Mouse (Mus musculus) erythroid progenitor cell, adult 5-6 weeks (primary cell): ENCODE measurements around the gene Tbc1d10a. TPM values are rescaled to one million over a fixed set of nuclear protein-coding genes. Genes with fewer than 3 reads are reported as not detected.

Experiments
- ATAC-seq: replicated peaks from 2 replicates; pipeline ENCODE4 v1.8.0; 2016; ENCODE audit warnings: moderate number of reproducible peaks, mild to moderate bottlenecking, moderate TSS enrichment, inconsistent platforms; ENCODE audit not compliant: poor library complexity, low FRiP score, severe bottlenecking
- total RNA-seq, 2 experiments: library from RNA; stranded (forward) in 1 of 2; stranded (reverse) in 1 of 2; fragments of 150-400 nt in 1 of 2; fragments of 186-747, 209-891 nt in 1 of 2; gene quantifications; 2 replicates each; pipeline versions ENCODE4 v1.2.3 to v1.2.4; 2015 to 2017; ENCODE audit warnings: low replicate concordance in 2 of 2

The Tbc1d10a gene
- total RNA-seq, 2 experiments from 2014 or later: 2.5 to 4.2 TPM

DNA sequence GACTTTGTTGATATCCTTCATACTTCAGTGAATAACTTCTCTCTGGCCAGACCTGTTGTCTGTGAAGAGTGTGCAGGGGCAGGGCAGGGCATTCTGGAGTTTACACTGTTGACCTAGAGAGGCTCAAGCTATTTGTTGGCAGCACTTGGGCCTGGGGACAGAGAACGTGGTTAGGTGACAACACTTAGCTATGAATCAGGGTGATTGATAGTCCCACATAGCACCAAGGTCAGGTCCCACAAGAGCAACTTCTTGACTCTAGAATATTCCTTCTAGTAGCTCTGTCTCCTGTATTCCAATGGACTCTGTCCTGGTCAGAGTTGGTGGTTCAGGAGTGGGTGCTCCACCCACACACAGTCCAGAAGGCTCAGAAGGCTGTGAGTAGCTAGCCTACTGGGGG lies 24.2 kb downstream of the Tbc1d10a start:
- ATAC-seq: no peak

DNA sequence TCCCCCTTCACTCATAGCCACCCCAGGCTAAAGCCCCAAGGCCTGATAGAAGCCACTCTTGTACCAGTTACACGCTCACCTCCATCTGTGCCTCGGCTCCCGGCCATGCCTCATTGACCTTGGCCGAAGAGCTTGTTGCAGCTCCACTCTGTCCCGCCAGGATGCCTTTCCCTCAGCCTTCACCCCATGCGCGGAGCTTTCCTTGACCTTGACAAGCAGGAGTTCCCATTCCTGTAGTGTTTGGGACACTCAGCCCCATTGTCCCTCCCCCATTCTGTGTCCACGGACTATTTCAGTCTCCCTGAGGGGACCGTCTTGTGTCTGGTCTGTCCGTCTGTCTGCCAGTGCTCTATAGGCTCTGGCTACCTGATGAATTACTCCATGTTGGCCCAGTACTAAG lies 26.5 kb downstream of the Tbc1d10a start:
- no peak for ATAC-seq

DNA sequence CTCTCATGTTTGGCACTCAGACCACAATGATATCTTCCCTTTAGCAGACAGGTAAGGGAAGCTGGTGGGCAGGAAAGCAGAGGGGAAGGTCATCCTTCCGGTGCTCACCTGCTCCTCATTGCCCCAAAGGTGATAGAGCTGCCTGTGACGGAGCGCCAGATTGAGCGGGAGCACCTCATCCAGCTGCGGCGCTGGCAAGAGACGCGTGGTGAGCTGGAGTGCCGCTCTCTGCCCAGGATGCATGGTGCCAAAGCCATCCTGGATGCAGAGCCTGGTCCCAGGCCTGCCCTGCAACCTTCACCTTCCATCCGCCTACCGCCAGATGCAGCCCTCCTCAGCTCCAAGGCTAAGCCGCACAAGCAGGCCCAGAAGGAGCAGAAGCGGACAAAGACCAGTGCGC lies 28.0 kb downstream of the Tbc1d10a start:
- no peak for ATAC-seq

DNA sequence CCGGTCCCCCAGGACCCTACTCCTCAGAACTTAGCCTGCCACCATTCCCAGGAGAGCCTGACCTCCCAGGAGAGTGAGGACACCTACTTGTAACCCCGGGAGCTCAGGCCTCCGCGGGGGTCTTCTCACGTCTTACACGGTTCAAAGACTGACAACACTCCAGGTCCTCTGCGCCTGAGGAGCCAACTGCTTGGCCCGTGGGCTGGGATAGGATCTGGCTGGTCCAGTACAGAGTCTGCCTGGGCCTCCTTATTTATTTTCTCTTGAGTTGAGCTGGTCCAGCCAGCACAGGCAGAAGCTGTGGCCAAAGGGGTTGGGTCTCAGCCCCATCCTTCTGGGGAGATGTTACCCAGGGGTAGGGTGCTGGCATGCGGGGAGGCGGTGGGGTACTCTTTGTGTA lies 28.5 kb downstream of the Tbc1d10a start:
- ATAC-seq: no peak

DNA sequence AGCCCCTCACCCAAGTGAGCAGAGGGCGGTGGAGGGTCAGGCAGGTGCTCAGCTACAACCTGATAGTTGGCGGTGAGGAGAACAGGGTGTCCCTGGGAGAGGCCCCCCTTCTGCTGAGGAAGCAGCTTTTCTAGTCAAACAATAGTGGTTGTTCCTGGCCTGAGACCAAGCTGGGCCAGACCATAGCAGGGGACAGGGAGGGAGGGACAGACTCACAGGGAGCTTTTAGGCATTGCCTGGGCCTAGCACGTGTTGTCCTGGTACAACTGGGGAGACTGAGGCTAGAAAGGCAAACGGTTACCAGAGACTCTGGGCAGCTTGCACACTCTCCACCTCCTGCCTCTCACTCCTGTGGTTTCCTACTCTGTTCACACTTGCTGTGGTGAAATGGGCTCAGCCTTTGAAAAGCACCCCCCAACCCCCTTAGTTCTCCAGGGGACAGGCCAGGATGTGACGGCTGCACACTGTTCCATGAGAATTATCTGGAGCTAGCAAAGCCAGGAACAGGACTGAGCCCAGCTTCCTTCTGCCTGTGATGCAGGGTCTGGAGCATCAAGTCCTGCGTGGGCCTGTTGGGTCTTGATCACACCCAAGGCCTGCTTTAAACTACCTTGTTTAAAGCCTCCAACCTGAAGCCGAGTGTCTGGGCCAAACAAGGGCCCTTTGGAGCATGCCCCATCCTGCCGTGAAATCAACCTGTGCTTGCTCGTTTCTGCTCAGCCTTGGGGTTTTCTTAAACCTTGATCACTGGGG lies 29.8 kb downstream of the Tbc1d10a start:
- ATAC-seq: no peak

DNA sequence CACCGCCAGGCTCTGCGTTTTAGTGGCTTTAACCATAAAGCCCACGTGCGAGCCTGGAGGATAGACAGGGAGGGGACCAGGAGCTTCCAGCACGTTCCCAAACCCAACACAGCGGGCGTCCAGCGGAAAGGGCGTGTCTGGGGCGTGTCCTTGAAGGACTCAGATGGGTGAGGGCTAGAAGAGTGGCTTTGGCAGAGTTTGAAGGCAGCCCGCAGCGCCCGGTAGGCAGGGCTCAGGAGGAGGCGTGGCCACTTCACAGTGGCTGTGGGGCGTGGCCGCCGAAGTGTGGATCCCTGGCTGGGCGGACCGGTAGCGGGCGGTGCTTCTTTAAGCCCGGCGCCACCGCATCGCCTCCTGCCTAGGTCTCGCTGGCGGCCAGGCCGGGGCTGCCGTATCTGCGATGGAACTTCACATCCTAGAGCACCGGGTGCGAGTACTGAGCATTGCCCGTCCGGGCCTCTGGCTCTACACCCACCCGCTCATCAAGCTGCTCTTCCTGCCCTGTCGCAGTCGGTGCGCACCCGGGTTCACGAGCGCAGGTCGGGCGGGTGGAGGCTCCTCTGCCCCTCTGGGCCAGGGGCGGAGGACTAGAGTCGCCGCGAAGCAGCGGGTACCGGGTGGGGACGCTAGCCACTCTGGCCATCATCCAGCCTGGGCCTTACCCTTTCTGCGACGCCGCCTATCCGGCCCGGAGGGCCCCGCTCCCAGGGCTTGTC lies 31.5 kb downstream of the Tbc1d10a start, which contains the start of gene Castor1:
Gene Castor1 (plus strand): TSS at position 312 of the 716 bp plus-strand sequence.
- peak; percentile 93 for ATAC-seq

DNA sequence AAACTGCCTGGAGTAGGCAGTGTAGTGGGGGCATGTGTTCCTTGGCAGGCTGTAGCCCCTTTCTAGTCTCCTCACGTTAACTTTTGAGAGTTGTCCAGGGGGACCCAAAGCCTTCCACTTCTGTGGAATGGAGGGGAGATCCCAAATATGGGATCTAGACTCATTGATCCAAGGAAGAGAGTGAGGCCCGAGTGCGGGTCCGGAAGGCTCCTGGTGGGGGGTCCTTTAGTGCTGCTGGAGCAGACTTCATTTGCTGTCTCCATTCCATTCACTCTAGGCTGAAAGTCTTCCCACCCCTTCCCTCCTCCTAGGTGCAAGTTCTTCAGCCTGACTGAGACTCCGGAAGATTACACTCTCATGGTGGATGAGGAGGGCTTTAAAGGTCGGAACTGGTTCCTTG lies 32.0 kb downstream of the Tbc1d10a start:
- ATAC-seq: no peak

DNA sequence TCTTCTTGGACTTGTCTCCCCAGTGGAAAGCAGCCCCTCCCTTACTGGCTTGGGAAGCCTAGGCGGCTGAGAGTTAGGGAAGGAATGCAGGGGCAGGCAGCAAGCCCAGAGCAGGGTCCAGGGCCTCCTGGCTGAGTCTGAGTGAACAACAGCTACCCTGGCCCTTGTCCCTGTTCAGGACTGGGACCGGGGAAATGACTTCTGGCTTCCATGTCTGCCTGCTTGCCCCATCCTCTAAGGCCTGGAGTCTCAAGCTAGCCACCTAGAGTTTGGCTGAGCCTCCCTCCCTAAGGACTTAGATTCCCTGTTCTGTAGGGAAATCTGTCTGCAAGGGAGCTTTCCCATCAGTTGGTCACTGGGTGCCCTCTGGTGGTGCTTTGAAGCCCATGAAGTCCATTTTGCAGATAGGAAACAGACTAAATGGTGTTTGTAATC lies 32.7 kb downstream of the Tbc1d10a start:
- no peak for ATAC-seq

DNA sequence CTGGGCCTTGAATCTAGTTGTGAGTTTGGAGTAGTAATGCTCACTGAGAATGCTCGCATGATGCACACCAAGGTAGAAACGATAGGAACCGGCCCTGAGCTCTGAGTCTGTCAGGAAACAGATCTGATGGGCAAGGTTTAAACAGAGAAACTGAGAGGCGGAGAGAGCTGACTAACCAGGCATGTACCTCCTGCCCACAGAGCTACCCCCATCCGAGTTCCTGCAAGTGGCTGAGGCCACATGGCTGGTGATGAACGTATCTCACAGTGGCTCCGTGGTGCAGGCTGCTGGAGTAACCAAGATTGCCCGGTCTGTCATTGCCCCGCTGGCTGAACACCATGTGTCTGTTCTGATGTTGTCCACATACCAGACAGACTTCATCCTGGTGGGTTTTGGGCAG lies 33.3 kb downstream of the Tbc1d10a start:
- no peak for ATAC-seq

DNA sequence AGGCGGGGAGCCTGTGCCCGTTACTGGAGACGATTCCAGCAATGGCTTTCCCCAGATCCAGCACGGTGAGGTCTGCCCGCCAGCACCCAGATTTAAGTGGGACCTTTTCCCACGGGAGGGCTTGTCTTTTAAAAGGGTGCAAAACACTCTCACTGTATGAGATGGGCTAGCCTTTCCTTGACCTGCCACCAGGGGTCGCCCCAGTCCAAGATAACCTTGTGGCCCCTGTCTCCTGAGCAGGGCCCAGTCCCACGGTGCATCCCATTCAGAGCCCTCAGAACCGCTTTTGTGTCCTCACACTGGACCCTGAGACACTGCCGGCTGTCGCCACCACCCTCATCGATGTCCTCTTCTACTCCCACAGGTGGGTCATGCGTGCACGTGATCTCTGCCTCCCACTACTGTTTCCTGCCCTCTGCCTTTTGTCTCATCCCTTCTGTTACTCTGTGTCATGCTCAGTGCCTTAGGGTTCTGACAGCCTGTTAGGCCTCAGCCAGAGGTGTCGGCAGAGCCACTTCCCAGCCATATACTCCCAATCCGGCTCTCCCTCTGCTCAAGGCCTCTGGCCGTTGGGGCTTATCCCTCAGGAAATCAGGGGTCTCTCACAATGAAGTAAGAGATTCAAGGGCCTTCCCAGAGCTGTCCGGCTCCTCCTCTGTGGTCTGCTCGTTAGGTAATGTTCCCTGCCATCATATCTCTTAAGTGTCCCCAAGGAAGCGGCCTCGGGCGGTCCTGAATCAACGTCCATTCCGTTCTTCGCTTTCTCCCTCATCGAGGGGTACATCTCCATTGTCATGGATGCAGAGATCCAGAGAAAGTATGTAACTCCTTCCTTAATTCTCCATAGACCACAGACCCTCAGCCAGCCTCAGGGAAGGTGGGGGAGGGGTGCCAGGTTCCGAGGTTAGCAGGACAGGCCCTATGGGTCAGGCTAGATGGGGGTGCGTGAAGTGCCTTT lies 34.1 kb downstream of the Tbc1d10a start:
- ATAC-seq: peak; percentile 55

DNA sequence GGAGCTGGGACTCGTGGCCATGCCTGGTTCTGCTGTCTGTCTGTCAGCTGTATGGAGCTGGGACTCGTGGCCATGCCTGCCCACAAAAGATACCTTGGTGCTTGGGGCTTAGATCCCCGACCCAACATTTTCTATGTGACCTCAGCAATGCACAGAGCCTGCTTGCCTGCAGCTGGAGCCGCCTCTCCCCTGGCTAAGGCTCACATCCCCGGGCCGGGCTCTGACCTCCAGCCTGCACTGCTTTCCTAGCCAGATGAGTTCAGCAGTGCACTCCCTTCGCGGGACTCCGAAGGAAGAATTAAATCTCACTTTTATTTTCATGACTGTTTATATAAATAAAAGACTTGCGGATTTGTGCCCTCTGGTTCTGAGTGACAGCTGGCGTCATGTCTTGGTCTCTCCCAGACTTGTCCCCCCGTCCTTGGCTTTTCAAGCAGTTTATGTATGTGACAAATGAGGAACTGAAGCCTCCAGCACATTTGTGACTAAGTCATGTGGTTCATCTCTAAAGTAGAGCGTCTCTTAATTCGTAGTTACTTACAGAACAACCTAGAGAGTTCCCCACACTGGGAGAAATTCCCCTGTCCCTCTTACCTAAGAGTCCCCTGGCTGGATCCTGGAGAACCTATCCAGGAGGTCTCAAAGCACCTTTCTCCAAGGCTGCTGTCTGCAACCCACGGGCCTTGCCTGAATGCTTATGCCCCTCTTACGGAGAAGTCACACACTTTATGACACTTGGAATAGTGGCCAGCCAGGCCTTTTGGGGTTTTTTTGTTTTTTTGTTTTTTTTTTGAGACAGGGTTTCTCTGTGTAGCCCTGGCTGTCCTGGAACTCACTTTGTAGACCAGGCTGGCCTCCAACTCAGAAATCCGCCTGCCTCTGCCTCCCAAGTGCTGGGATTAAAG lies 35.7 kb downstream of the Tbc1d10a start:
- no peak for ATAC-seq

DNA sequence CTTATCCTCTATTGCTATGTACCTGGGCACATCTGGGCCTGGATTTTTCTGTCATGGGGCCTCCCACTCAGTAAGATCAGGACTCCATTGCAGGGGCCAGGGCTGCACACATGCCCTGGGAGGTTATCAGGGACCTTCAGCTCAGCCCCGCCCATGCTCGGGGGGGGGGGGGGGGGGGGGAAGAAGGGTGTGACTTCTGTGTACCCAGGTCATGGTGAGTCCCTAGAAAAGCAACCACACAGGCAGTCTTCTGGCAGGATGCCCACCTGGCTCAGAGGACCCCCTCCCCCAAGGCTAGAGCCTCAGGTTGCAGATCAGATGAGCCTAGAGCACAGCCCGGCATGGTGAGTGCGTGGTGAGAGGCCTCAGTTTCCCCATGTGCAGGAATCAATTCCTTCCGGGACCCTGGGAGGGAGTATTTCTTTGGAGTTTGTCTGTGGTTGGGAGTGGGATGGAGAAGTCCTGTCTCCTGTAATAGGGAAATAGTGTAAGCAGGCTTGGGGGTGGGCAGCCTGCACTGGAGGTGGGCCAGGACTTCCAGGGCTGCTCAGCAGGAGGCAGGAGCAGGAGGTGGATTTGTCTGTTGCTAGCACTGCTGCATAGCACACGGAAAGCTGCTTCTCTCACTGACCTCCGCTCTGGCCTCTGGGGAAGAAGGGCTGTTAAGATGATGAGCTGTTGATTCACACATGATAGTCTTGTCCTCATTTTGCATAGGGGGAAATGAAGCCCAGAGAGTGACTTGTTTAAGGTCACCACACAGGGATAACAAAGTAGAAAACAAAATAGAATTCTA lies 37.0 kb downstream of the Tbc1d10a start:
- ATAC-seq: peak; percentile 61

DNA sequence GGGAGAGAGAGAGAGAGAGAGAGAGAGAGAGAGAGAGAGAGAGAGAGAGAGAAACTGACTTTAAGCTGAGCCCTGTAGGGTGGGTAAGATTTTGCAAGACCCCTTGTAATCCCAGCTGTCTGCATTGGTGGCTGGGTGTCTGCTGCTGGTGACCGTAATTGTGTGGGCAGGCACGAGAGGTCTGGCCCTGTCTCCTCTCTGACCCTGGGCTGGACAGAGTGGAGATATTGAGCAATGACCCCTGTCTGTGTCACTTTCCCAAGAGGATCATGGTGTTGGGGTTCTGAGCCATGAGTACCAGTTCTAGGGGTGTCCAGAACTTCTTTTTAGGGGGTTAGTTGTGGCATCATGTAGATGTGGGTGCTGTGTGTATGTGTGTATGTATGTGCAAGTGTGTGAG lies 37.6 kb downstream of the Tbc1d10a start:
- ATAC-seq: no peak

DNA sequence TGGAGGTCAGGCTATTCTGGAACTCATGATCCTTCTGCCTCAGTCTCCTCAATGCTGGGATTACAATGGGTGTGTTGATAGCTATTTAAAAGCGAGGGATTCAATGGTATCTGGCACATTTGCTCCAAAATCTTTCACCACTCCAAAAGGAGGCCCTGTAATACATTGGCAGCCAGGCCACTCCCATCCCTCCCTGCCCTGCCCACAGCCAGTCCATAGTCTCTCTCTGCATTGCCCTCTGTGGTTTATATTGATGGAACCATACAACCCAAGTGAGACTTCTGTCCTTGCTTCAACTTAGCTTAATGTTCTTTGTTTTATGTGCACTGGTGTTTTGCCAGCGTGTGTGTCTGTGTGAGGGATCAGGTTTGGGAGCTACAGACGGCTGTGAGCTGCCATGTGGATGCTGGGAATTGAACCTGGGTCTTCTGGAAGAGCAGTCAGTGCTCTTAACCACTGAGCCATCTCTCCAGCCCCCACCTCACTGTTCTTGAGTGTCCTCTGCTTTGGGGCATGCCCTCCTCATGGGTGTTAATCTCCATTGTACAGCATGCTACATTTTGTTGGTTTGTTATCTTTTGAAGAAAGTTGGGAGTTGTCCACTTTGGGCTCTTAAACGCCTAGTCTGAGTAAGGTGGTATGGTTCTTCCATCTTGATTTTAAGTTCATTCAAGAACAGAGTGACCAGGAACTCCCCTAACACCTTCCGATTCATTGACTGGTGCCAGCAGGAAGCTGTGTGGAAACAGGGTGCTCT lies 40.2 kb downstream of the Tbc1d10a start:
- peak; percentile 45; the same call in 1 of the 2 replicates for ATAC-seq

DNA sequence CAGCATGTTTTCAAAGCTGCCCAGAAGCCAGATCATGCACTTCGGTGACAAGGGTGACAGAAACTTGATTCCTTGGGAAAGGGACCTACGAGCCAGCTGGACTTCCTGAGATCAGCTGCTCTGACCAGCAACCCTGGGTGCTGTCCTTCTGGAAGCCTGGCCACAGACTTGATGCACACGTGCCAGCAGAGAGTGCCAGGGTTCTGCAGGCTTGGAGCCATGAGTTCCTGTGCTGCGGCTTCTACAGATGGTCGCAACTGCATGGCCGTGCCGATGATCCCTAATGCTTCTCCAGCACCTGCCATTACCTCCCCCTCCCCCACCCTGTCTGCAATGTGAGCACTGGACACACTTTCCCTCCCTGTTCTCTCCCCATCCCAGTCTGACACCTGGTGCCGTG lies 41.9 kb downstream of the Tbc1d10a start:
- no peak for ATAC-seq

DNA sequence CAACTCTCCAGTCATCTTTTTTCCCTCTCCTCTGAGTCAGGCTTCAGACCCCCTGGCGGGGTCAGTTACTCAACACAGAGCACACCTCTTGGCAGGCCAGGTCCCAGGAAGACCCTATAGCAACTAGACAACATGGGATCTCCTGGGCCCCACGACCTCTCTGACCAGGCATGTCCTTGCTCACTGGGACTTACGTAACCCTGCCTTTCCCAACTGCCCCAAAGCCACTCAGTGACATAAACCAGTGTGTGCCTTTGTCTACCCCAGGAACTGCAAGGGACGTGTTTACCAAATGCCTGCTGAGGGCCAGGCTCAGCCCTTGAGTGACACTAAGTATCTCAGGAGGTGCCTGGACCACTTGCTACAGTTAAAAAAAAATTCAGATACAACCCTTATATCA lies 43.3 kb downstream of the Tbc1d10a start:
- no peak for ATAC-seq

DNA sequence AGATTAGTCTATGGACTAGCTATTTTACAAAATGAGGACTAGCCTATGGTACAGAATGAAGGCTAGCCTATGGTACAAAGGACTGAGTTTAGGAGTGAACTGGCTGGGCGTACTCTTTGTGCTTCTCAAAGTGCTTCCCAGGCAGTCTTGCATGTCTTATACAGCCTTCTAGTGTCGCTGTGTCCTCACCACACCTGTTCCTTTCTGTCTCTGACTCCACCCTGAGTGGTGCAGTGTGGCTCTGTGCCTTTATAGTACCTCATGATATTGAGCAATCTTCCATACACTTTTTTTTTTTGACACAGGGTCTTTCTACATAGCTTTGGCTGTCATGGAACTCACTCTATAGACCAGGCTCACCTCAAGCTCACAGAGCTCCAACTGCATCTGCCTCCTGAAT lies 44.8 kb downstream of the Tbc1d10a start:
- no peak for ATAC-seq

DNA sequence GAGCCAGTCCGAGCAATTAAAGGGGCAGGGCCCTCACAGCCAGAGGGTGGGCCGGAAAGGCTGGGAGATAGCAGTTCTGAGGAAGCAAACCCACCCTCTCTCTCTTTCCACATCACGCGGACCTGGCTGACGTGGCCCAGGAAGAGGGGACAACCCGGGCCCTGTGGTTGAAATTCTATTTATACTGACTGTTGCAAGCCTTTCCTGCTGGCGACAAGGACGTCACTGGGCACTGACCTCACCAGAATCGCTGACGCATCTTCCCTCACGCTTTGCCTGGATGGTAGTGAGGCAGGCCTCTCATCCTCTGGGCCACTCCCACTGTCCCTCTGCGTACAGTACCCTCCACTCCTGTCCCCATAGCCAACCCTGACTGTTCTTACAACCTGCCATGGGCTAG lies 46.1 kb downstream of the Tbc1d10a start:
- ATAC-seq: no peak
